Mouse (Mus musculus) right cerebral cortex, postnatal 10 days (tissue): ENCODE results near the gene Lmnb2.

ENCODE experiments used
- DNase-seq, 2 experiments: peaks; one replicate each; pipeline ENCODE4 v3.0.0; 2021; ENCODE audit warnings: low spot score in 2 of 2

Lmnb2 gene

GRCm38 (mm10) chr10:80917779-80918434 is at the start of gene Lmnb2:
TSS of gene Lmnb2 (minus strand) at chr10:80918245.
- peak; percentile 91 to 92 for DNase-seq

GRCm38 (mm10) chr10:80967101-80967656 is 49.1 kb upstream of the Lmnb2 start:
- no peak for DNase-seq

- DNase-seq = no peak
Measured at GRCm38 (mm10) chr10:80966296-80966695, 48.3 kb upstream of the Lmnb2 start.

GRCm38 (mm10) chr10:80963031-80963975 is 45.3 kb upstream of the Lmnb2 start:
- no peak for DNase-seq

- no peak for DNase-seq
Measured at GRCm38 (mm10) chr10:80962585-80962984, 44.5 kb upstream of the Lmnb2 start.

GRCm38 (mm10) chr10:80962051-80962472 is 44.0 kb upstream of the Lmnb2 start:
- no peak for DNase-seq

- DNase-seq = no peak
Measured at GRCm38 (mm10) chr10:80960551-80961508, 42.8 kb upstream of the Lmnb2 start.

GRCm38 (mm10) chr10:80958979-80959637 is 41.1 kb upstream of the Lmnb2 start:
- DNase-seq = no peak

GRCm38 (mm10) chr10:80957791-80958190 is 39.7 kb upstream of the Lmnb2 start:
- no peak for DNase-seq

GRCm38 (mm10) chr10:80956901-80957300 is 38.9 kb upstream of the Lmnb2 start:
- DNase-seq = no peak

- DNase-seq = no peak
Measured at GRCm38 (mm10) chr10:80956385-80956784, 38.3 kb upstream of the Lmnb2 start.

- peak; percentile 59 to 72 for DNase-seq
Measured at GRCm38 (mm10) chr10:80955536-80955935, 37.5 kb upstream of the Lmnb2 start.

- no peak for DNase-seq
Measured at GRCm38 (mm10) chr10:80954843-80955242, 36.8 kb upstream of the Lmnb2 start.

GRCm38 (mm10) chr10:80954415-80954814 is 36.4 kb upstream of the Lmnb2 start:
- DNase-seq = no peak

GRCm38 (mm10) chr10:80952449-80952848 is 34.4 kb upstream of the Lmnb2 start:
- no peak for DNase-seq

GRCm38 (mm10) chr10:80951761-80952390 is 33.8 kb upstream of the Lmnb2 start:
- no peak for DNase-seq

- DNase-seq = no peak
Measured at GRCm38 (mm10) chr10:80950314-80950713, 32.3 kb upstream of the Lmnb2 start.

- DNase-seq = no peak
Measured at GRCm38 (mm10) chr10:80949081-80949480, 31.0 kb upstream of the Lmnb2 start.

GRCm38 (mm10) chr10:80948570-80948969 is 30.5 kb upstream of the Lmnb2 start:
- DNase-seq = no peak

GRCm38 (mm10) chr10:80947802-80948201 is 29.8 kb upstream of the Lmnb2 start:
- DNase-seq = no peak
